Mouse (Mus musculus): ENCODE measurements around the gene Apmap. TPM values are rescaled to one million over a fixed set of nuclear protein-coding genes. Genes with fewer than 3 reads are reported as not detected.

The Apmap gene
- 22.2 to 24.9 TPM (median 23.2 TPM) in 4 replicates for total RNA-seq (2023)

GRCm38 (mm10) chr2:150608087-150608799 lies at the start of gene Apmap:
TSS of gene Apmap (minus strand) at chr2:150608567.

DNA sequence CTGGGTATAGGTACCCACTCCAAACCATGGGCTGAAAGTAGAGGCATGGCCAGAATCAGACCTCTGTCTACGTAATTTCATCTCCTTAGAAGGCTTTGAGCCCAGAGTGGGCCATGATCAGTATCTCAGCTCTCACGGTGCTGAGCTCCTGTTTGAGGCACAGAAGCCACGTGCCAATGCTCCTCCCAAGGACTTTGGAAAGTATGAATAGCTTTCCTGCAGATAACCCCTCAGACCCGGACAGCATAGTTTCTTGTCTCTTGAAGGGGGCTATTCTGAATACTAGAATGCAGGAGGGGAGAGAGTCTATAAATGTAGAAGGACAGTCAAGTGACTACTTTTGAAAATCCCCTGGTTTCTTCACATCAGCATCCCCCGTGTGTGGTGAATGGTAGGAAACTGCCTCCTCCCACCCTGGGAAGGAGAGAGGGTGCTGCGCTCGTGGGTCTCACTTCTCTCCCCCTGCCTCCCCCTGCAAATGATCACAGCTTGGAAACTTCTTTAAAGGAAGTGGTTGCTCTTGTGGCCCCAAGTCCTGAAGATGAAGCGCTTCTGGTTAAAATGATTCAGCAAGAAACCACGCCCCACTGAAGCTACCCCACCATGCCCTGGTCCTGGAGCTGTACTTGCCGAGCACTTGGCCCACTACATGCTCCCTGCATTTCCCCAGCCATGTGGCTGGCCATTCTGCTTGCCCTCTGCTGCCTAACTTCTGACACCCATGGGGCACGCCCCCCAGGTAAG lies 38.3 kb downstream of the Apmap start, which contains the start of gene Cst7:
Gene Cst7 (plus strand): TSS at position 569 of the 744 bp plus-strand sequence.

Other genes starting within 250 kb of the Apmap start
- gene 3300002I08Rik, start 245.8 kb downstream of the Apmap start, total RNA-seq (2023): 4.1 to 6.9 TPM (median 5.0 TPM) in 4 replicates
- gene Zfp442, start 157.1 kb downstream of the Apmap start, total RNA-seq (2023): 2.9 to 4.4 TPM (median 4.0 TPM) in 4 replicates
- gene Zfp345, start 123.5 kb downstream of the Apmap start, total RNA-seq (2023): 1.0 to 1.3 TPM (median 1.2 TPM) in 4 replicates
- not detected in 4 replicates for gene Cst7, start 38.2 kb downstream of the Apmap start, total RNA-seq (2023)
- 72.7 to 88.6 TPM (median 77.1 TPM) in 4 replicates for gene Acss1, start 59.9 kb upstream of the Apmap start, total RNA-seq (2023)
- not detected in 4 replicates for gene Vsx1, start 80.8 kb upstream of the Apmap start, total RNA-seq (2023)
- 26.1 to 29.0 TPM (median 26.4 TPM) in 4 replicates for gene Entpd6, start 140.5 kb upstream of the Apmap start, total RNA-seq (2023)
- 45.4 to 58.2 TPM (median 49.1 TPM) in 4 replicates for gene Pygb, start 178.2 kb upstream of the Apmap start, total RNA-seq (2023)

All from B cell, adult 62 days (primary cell).